Mouse (Mus musculus) layer of hippocampus, adult 2 months (tissue): ENCODE data around the gene Ctss. TPM values are rescaled to one million over a fixed set of nuclear protein-coding genes. Genes with fewer than 3 reads are reported as not detected.

ENCODE experiments used
- DNase-seq, 2 experiments: peaks; one replicate each; pipeline ENCODE4 v3.0.0; 2022; ENCODE audit warnings: low spot score in 2 of 2
- H3K27ac ChIP-seq: fragments of 200-600 bp; 2 replicates; pipeline ENCODE4 v1.8.1; 2022
- H3K4me3 ChIP-seq: fragments of 200-600 bp; 2 replicates; pipeline ENCODE4 v1.8.1; 2022; ENCODE audit warnings: mild to moderate bottlenecking
- CTCF ChIP-seq: fragments of 200-600 bp; conservative IDR thresholded peaks from 2 replicates; pipeline ENCODE4 v1.8.1; 2022; ENCODE audit warnings: antibody characterized with exemption, mild to moderate bottlenecking, moderate library complexity
- long read RNA-seq, 2 experiments: library from polyadenylated mRNA; stranded (forward); transcript quantifications; one replicate each; pipeline ENCODE4 v2.0.0; 2021; ENCODE audit warnings: borderline mapping rate in 2 of 2
- total RNA-seq, 2 experiments: library from RNA; stranded (reverse); gene quantifications; 2 replicates each; pipeline ENCODE4 v1.2.3; 2021

Gene Ctss
- total RNA-seq, result 10 to 100 TPM; 55.0 to 57.5 TPM
- long read RNA-seq, experiment 1, transcript Ctss-202 (8 exons, 1,355 nt), result major isoform, 28 of 31 reads
- long read RNA-seq, experiment 1, partial matches to known transcripts, result 0 of 31 reads
- long read RNA-seq, experiment 1, other reads (novel, unspliced or antisense), result 2 of 31 reads
- long read RNA-seq, experiment 2, transcript Ctss-202 (8 exons, 1,355 nt), result major isoform, 35 of 41 reads
- long read RNA-seq, experiment 2, partial matches to known transcripts, result 1 of 41 reads
- long read RNA-seq, experiment 2, other reads (novel, unspliced or antisense), result 2 of 41 reads

GRCm38 (mm10) chr3:95526622-95527211, at the start of gene Ctss:
Gene Ctss (plus strand): TSS chr3:95526786.
- peak within 1 kb of the TSS; percentile 43; the same call in 1 of the 2 replicates for H3K27ac ChIP-seq
- TF ChIP-seq CTCF, result no peak
- no peak for DNase-seq
- no peak within 1 kb of the TSS; the same call in 1 of the 2 replicates for H3K4me3 ChIP-seq

- no peak for TF ChIP-seq CTCF
- Histone ChIP-seq H3K4me3 (no peak overlapping the region), H3K27ac (no peak overlapping the region)
- no peak for DNase-seq
Observed at GRCm38 (mm10) chr3:95478966-95479365, 47.6 kb upstream of the Ctss start.

GRCm38 (mm10) chr3:95486421-95486820, 40.2 kb upstream of the Ctss start:
- DNase-seq, result no peak
- Histone ChIP-seq H3K4me3 (no peak overlapping the region), H3K27ac (no peak overlapping the region)
- no peak for TF ChIP-seq CTCF

DNA sequence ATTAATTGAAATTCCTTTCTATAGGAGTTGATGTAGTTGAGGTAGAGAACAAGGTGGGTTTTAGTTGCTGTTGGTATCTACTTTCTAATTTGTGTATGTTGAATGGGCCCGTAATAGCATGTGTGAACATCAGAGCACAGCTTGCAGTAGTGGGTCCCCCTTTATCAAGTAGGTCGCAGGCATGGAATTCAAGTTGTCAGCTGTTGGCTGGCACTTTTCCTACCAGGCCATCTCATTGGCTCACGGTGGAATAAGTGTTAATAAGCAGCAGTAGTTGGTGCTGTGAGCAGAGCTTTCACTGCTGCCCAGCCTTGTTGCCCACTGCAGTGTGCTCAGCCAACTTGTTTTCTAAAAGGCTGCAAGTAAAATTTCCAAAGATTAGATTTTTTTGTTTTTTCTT, 37.9 kb upstream of the Ctss start:
- no peak overlapping the region for H3K27ac ChIP-seq
- DNase-seq, result no peak
- no peak for TF ChIP-seq CTCF
- H3K4me3 ChIP-seq, result no peak overlapping the region

DNA sequence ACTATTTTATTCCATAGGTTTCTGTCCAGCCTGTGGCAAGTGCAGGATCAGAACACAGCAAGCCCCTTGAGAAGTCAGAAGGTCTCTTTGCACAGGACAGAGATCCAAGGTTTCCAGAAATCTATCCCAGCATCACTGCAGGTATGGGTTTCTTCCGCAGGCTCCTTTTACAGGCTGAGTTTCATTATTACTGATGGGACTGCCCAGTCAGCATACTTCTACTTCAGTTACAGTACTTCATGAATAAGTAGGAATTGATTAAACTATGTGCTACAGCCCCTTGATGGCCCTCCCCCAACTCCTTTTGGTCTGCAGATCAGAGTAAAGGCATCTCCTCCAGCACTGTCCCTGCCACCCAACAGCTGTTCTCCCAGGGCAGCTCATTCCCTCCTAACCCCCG, 36.3 kb upstream of the Ctss start:
- H3K4me3 ChIP-seq, result no peak overlapping the region
- TF ChIP-seq CTCF, result no peak
- no peak overlapping the region for H3K27ac ChIP-seq
- no peak for DNase-seq

- peak; percentile 79 for TF ChIP-seq CTCF
- peak; percentile 26 to 51 for DNase-seq
- peak overlapping the region; percentile 54 for H3K27ac ChIP-seq
- H3K4me3 ChIP-seq, result no peak overlapping the region
Observed at GRCm38 (mm10) chr3:95494342-95494741, 32.2 kb upstream of the Ctss start.

DNA sequence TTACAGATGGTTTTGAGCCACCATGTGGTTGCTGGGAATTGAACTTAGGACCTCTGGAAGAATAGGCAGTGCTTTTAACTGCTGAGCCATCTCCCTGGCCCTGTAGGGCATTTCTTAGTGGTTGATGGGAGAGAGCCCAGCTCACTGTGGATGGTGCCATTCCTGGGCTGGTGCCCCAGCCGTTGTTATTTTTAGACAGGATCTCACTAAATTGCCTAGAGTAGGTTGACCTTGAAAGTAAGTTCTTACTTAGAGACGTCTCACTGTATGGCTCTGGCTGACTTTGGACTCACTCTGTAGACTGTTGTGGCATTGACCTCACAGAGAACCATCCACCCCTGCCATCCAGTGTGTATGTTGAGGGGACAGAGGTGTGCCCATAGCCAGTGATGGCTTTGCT, 28.4 kb upstream of the Ctss start:
- H3K4me3 ChIP-seq, result no peak overlapping the region
- TF ChIP-seq CTCF, result no peak
- no peak overlapping the region for H3K27ac ChIP-seq
- DNase-seq, result no peak

DNA sequence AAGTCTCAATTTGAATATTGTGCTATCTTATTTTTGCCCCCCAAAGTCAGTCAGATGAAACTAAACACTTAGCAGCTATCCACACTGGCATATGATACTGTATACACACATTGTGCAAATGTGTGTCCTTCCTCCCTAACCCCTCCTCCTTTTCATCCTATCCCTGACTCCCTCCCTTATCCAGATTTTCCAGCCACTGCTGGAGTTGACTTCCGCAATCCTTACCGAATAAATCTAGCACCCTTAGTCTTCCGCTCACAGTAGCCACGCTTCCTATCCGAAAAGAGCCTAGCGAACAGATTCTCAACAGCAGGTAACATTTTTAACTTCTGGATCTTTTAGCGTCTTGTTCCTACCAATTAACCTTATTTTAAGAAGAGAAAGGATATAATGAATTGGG, 27.6 kb upstream of the Ctss start, which contains the start of gene Ctsk:
TSS of gene Ctsk (plus strand) at position 233 of the 400 bp plus-strand sequence.
- peak within 1 kb of the TSS; percentile 8; the same call in 1 of the 2 replicates for H3K4me3 ChIP-seq
- no peak for DNase-seq
- TF ChIP-seq CTCF, result no peak
- no peak within 1 kb of the TSS for H3K27ac ChIP-seq

DNA sequence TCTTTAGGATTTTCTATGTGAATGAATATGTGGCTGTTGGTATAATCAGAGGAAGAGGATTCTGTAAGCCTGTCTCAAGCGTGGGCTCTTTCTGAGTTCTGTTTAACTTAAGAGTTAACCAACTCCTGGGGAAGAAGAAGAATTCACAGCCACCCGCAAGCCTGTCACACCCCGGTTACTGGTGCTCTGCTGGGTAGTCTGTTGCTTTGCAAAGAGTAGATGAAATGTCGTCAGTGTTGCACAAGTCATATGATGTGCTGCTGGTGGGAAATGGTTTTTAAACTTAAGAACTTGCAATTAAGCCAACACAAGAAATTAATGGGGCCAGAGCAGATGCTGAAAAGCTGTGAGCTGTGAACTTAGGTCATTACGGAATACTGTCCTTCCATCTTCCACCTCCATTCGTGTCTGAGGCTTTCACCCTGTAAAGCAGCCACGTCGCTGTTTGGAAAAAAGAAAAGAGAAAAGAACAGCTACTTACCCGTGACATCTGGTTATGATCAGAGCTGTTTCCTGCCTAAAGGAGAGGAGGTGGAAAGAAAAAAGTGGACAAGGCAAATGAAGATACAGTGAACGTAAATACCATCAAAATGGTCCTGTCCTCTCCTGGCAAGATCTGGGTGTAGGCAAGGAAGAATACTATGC, 27.0 kb upstream of the Ctss start:
- peak overlapping the region; percentile 8; the same call in 1 of the 2 replicates for H3K4me3 ChIP-seq
- H3K27ac ChIP-seq, result no peak overlapping the region
- no peak for DNase-seq
- no peak for TF ChIP-seq CTCF

DNA sequence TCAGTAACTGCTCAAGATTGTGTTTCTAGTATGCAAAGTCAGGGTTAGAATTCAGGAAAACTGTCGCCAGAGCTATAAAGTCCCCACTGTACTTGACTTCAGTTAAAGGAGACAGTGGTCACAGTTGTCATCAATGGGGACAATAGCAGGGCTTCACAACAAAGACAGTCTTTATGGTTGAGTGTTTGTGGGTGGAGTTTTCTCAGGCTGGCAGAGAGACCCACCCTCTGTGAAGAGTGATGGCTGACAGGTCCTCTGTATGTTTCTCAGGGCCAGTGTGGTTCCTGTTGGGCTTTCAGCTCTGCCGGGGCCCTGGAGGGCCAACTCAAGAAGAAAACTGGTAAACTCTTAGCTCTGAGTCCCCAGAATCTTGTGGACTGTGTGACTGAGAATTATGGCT, 24.3 kb upstream of the Ctss start:
- TF ChIP-seq CTCF, result no peak
- H3K27ac ChIP-seq, result peak overlapping the region; percentile 53; the same call in 1 of the 2 replicates
- no peak for DNase-seq
- no peak overlapping the region for H3K4me3 ChIP-seq

GRCm38 (mm10) chr3:95509348-95509747, 17.2 kb upstream of the Ctss start:
- no peak for TF ChIP-seq CTCF
- no peak overlapping the region for H3K27ac ChIP-seq
- H3K4me3 ChIP-seq, result no peak overlapping the region
- no peak for DNase-seq

DNA sequence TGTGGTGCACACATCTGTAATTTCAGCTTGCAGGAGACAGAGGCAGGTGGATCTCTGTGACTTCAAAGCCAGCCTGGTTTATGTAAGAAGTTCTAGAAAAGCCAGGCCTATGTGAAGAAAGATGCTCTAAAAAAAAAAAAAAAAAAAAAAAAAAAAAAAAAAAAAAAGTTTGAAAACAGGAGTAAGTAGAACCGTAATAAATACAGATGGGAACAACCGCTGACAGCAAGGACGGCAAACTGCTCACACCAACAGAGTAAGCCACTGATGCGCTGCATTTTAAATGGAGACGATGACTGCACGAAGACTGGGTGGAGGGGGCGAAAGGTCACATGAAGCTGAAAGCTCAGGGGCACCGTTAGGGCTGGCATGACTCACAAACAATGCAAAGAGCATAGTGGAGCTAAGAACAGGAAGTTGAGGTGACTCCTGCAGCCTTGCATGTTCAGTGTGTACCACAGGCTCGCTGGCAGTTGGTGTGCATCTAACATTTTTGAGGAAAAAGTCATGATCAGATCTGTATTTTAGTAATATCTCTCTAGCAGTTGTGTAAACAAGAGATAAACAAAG, 14.9 kb upstream of the Ctss start:
- no peak for TF ChIP-seq CTCF
- Histone ChIP-seq H3K4me3 (no peak overlapping the region), H3K27ac (no peak overlapping the region)
- DNase-seq, result no peak

GRCm38 (mm10) chr3:95516614-95517041, 10.0 kb upstream of the Ctss start:
- no peak for TF ChIP-seq CTCF
- Histone ChIP-seq H3K4me3 (no peak overlapping the region), H3K27ac (no peak overlapping the region)
- no peak for DNase-seq
